Mouse (Mus musculus) midbrain, postnatal 0 days (tissue): Measurements from ENCODE around the gene Rab11a. TPM values are rescaled to one million over a fixed set of nuclear protein-coding genes. Genes with fewer than 3 reads are reported as not detected.

ENCODE experiments used
- ATAC-seq: fragments of 200-750 bp; cut with Nextera tagmentation; 2 replicates; pipeline ENCODE4 v1.8.0; 2017; ENCODE audit warnings: moderate number of reproducible peaks, mild to moderate bottlenecking, moderate TSS enrichment, moderate library complexity; ENCODE audit not compliant: low FRiP score
- DNase-seq: peaks from one replicate; pipeline ENCODE4 v3.0.0-alpha.2; 2015; ENCODE audit warnings: low spot score
- H3K27ac ChIP-seq: fragments of 300-500 bp; sonication (generic); 2 replicates; pipeline ENCODE4 v1.5.1; 2014; ENCODE audit warnings: low read depth, mild to moderate bottlenecking, low read length, mixed read lengths
- H3K27me3 ChIP-seq: fragments of 300-500 bp; sonication (generic); 2 replicates; pipeline ENCODE4 v1.6.1; 2014; ENCODE audit warnings: low read length, control low read depth, mixed read lengths; ENCODE audit not compliant: insufficient read depth
- H3K36me3 ChIP-seq: fragments of 300-500 bp; sonication (generic); 2 replicates; pipeline ENCODE4 v1.6.1; 2014; ENCODE audit warnings: low read length, control low read depth, mixed read lengths; ENCODE audit not compliant: insufficient read depth
- H3K4me1 ChIP-seq: fragments of 300-500 bp; sonication (generic); 2 replicates; pipeline ENCODE4 v1.6.1; 2014; ENCODE audit warnings: mild to moderate bottlenecking, control low read depth, antibody characterized with exemption, low read length, mixed read lengths; ENCODE audit not compliant: insufficient read depth
- H3K4me2 ChIP-seq: fragments of 300-500 bp; sonication (generic); 2 replicates; pipeline ENCODE4 v1.6.1; 2014; ENCODE audit warnings: low read depth, mild to moderate bottlenecking, low read length, mixed read lengths; ENCODE audit not compliant: poor library complexity, severe bottlenecking
- H3K4me3 ChIP-seq: fragments of 300-500 bp; sonication (generic); 2 replicates; pipeline ENCODE4 v1.5.1; 2014; ENCODE audit warnings: low read depth, mild to moderate bottlenecking, low read length, moderate library complexity
- H3K9ac ChIP-seq: fragments of 300-500 bp; sonication (generic); replicated peaks from 2 replicates; pipeline ENCODE4 v1.6.1; 2014; ENCODE audit warnings: mild to moderate bottlenecking, low read length, moderate library complexity, mixed read lengths; ENCODE audit not compliant: poor library complexity, severe bottlenecking
- H3K9me3 ChIP-seq: fragments of 300-500 bp; sonication (generic); 2 replicates; pipeline ENCODE4 v1.6.1; 2016; ENCODE audit warnings: low read length, control low read depth
- CTCF ChIP-seq: IDR thresholded peaks from 2 replicates; pipeline ENCODE4 v1.5.1; 2016; ENCODE audit warnings: antibody characterized with exemption, mild to moderate bottlenecking
- WGBS: fragments of 180-500 bp; shearing (Covaris S2); extraction: QIAGEN DNeasy Blood & Tissue Kit; methylation state at CpG from one replicate; pipeline ENCODE4 v1.1.7; 2014; 5-methylcytosine and 5-hydroxymethylcytosine counted together
- polyA plus RNA-seq: library from polyadenylated mRNA; unstranded; fragments of >200 nt; fragmentation: Nextera tagmentation; extraction: Ambion mirVana; gene quantifications from 2 replicates; pipeline ENCODE4 v1.2.1, GENCODE M21; 2015
- total RNA-seq: library from RNA; depleted of rRNA; stranded (reverse); fragments of >200 nt; gene quantifications from 2 replicates; pipeline ENCODE4 v1.2.3, GENCODE M21; 2014

Gene Rab11a
- total and polyA plus RNA-seq, 2 experiments from 2014 or later, result 206 to 459 TPM

- 96% methylated on average over 4 of the region's 4 CpGs for WGBS
- no peak for ATAC-seq
- Histone ChIP-seq H3K4me3 (no peak overlapping the region), H3K4me2 (no peak overlapping the region), H3K4me1 (no peaks in the 10 kb centered on the region), H3K9ac (no peak overlapping the region), H3K27ac (no peak overlapping the region), H3K27me3 (no peaks in the 10 kb centered on the region), H3K9me3 (no peaks in the 10 kb centered on the region), H3K36me3 (peaks cover 13% of the 10 kb centered on the region)
- DNase-seq, result no peak
- TF ChIP-seq CTCF, result no peak
Observed at GRCm38 (mm10) chr9:64696404-64696803, 41.2 kb downstream of the Rab11a start.

- 95% methylated on average over 1 of the region's 1 CpGs for WGBS
- H3K36me3 ChIP-seq, result peaks cover 13% of the 10 kb centered on the region; the same call in 1 of the 2 replicates
- no peak overlapping the region for H3K9ac ChIP-seq
- H3K4me2 ChIP-seq, result no peak overlapping the region
- H3K27me3 ChIP-seq, result no peaks in the 10 kb centered on the region
- H3K4me1 ChIP-seq, result no peaks in the 10 kb centered on the region
- ATAC-seq, result no peak
- DNase-seq, result no peak
- no peaks in the 10 kb centered on the region for H3K9me3 ChIP-seq
- no peak for TF ChIP-seq CTCF
- no peak overlapping the region for H3K4me3 ChIP-seq
- no peak overlapping the region for H3K27ac ChIP-seq
Observed at GRCm38 (mm10) chr9:64695266-64695665, 42.3 kb downstream of the Rab11a start.

GRCm38 (mm10) chr9:64693094-64693493, 44.5 kb downstream of the Rab11a start:
- peaks cover 11% of the 10 kb centered on the region; the same call in 1 of the 2 replicates for H3K36me3 ChIP-seq
- WGBS, result 80% methylated on average over 2 of the region's 2 CpGs
- H3K9me3 ChIP-seq, result no peaks in the 10 kb centered on the region
- no peak overlapping the region for H3K4me2 ChIP-seq
- no peak for TF ChIP-seq CTCF
- no peaks in the 10 kb centered on the region for H3K4me1 ChIP-seq
- no peak overlapping the region for H3K4me3 ChIP-seq
- no peak for ATAC-seq
- H3K9ac ChIP-seq, result no peak overlapping the region
- H3K27ac ChIP-seq, result no peak overlapping the region
- no peak for DNase-seq
- no peaks in the 10 kb centered on the region for H3K27me3 ChIP-seq

GRCm38 (mm10) chr9:64691176-64691575, 46.4 kb downstream of the Rab11a start:
- ATAC-seq, result peak; percentile 78
- DNase-seq, result peak; percentile 78
- Histone ChIP-seq H3K36me3 (peaks cover 7% of the 10 kb centered on the region; the same call in 1 of the 2 replicates), H3K4me2 (no peak overlapping the region), H3K9me3 (no peaks in the 10 kb centered on the region), H3K27ac (no peak overlapping the region), H3K27me3 (no peaks in the 10 kb centered on the region), H3K9ac (no peak overlapping the region), H3K4me3 (no peak overlapping the region), H3K4me1 (no peaks in the 10 kb centered on the region)
- peak; percentile 93 for TF ChIP-seq CTCF
- WGBS, result 3% methylated on average over 7 of the region's 7 CpGs

GRCm38 (mm10) chr9:64690771-64691170, 46.8 kb downstream of the Rab11a start:
- H3K9me3 ChIP-seq, result no peaks in the 10 kb centered on the region
- no peak overlapping the region for H3K4me2 ChIP-seq
- H3K4me3 ChIP-seq, result no peak overlapping the region
- 94% methylated on average over 2 of the region's 2 CpGs for whole genome bisulfite sequencing
- H3K27me3 ChIP-seq, result no peaks in the 10 kb centered on the region
- no peak overlapping the region for H3K9ac ChIP-seq
- no peak for DNase-seq
- no peak; the same call in 1 of the 2 replicates for ATAC-seq
- H3K27ac ChIP-seq, result no peak overlapping the region
- 0 out of 2 replicates have a peak, but pooled peaks cover 6% of the 10 kb centered on the region for H3K36me3 ChIP-seq
- no peaks in the 10 kb centered on the region for H3K4me1 ChIP-seq
- TF ChIP-seq CTCF, result no peak

GRCm38 (mm10) chr9:64688015-64688394, 49.6 kb downstream of the Rab11a start:
- Histone ChIP-seq H3K9ac (no peak overlapping the region), H3K4me2 (no peak overlapping the region), H3K27ac (no peak overlapping the region), H3K27me3 (no peaks in the 10 kb centered on the region), H3K4me1 (no peaks in the 10 kb centered on the region), H3K9me3 (no peaks in the 10 kb centered on the region), H3K4me3 (no peak overlapping the region), H3K36me3 (no peaks in the 10 kb centered on the region)
- TF ChIP-seq CTCF, result no peak
- DNase-seq (no peak), ATAC-seq (no peak)
- WGBS, result 56% methylated on average over 1 of the region's 1 CpGs
